10 mouse cellular contexts compared by ENCODE assay signal in the genomic region with DNA sequence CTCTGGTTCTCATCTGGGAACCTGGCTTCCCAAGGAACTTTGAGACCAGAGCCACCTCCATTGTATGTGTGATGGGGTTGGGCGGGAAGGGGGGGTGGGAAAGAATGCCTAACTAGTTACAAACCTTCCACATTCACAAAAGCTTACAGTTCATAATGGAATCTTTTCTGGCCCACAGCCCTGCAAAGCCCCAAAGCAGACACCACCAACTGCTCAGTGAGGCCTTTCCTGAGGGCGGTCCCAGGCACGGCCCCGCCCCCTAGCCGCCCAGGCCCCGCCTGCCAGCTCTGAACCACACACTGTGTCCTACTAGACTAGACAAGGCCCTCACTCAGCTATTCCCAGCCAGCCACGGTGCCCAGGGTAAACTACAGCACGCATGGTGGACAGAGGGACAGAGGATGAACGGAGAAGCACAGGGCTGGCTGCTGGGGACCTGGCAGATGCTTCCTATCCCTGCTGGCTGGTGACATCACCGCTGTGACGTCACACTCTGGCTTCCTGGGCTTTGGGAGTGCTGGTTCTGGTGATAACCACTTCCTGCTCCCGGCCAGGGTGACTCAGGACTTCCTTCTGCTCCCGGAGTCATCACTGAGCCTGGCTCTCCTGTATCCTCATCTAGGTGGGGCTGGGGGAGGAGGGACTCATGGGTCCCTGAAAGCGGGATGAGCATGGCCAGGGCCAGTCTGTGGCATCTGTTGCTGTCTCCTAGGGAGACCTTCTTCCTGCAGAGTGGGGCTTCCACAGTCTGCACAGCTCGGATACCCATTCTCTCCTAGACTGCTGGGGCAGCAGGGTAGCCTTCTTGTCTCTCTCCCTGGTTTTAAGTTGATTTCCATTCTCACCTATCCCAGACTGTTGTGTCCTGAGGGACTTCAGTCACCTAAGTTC. TPM values are rescaled to one million over a fixed set of nuclear protein-coding genes. Genes with fewer than 3 reads are reported as not detected.
DNase-seq lines count a peak whose midpoint lies in the region; ATAC-seq and TF ChIP-seq lines count a peak whose summit lies in the region.
"Not testable (repeated sequence)": the region's sequence is repeated elsewhere in the genome, so short reads cannot be mapped to it uniquely, and the experiment has no call there.
"Had no signal": no experiment of that assay in that cellular context is flagged by ENCODE, and none has a peak within 500 bp of the region (broad histone marks: within the 10 kb centered on the region; RNA-seq: fewer than 3 reads in every experiment).

No protein-coding gene starts in this region.

- TF ChIP-seq CTCF in hindbrain, postnatal 0 days (IDR thresholded peaks at IDR 0.05; ENCODE audit: low read depth); testis, adult 2 months (IDR thresholded peaks at IDR 0.05; ENCODE audit: control insufficient read depth, insufficient read depth, insufficient replicate concordance, low read depth, low read length): not testable (repeated sequence)

- H3K27ac ChIP-seq in embryonic facial prominence, embryonic 15.5 days (replicated peaks) = peak overlapping the region; percentile 71
- H3K27ac ChIP-seq in heart, embryonic 13.5 days (replicated peaks) = peak overlapping the region; percentile 96
- H3K27ac ChIP-seq in hindbrain, postnatal 0 days; limb, embryonic 11.5 days (replicated peaks; ENCODE audit: low read depth, low read length); midbrain, embryonic 16.5 days (ENCODE audit: low read length): not testable (repeated sequence)
- H3K27ac ChIP-seq in lung, embryonic 15.5 days = peak overlapping the region; percentile 95
- peak overlapping the region; percentile 31 for H3K27ac ChIP-seq in testis, adult 2 months (ENCODE audit: control insufficient read depth, insufficient read depth, low read depth, low read length)

- TF ChIP-seq POLR2A in testis, adult 2 months (IDR thresholded peaks at IDR 0.05; ENCODE audit: control insufficient read depth, low read depth, low read length) = not testable (repeated sequence)

- ATAC-seq in embryonic facial prominence, embryonic 15.5 days (ENCODE audit: insufficient number of reproducible peaks, low FRiP score, low TSS enrichment, low read depth) = peak; percentile 35
- peak; percentile 62 for ATAC-seq in heart, embryonic 13.5 days (ENCODE audit: extremely low read depth, insufficient number of reproducible peaks, low FRiP score, low TSS enrichment)
- peak; percentile 54; the same call in 1 of the 2 replicates for ATAC-seq in hindbrain, postnatal 0 days
- ATAC-seq in limb, embryonic 11.5 days (ENCODE audit: insufficient number of reproducible peaks, low FRiP score, low TSS enrichment, low read depth) = 0 out of 2 replicates have a peak, but pooled peaks have one; percentile 22
- peak; percentile 75 for ATAC-seq in lung, embryonic 15.5 days (ENCODE audit: borderline replicate concordance, extremely low read depth, low FRiP score, low TSS enrichment)
- ATAC-seq in midbrain, embryonic 16.5 days = 0 out of 2 replicates have a peak, but pooled peaks have one; percentile 28

- peaks cover 23% of the 10 kb centered on the region for H3K4me1 ChIP-seq in embryonic facial prominence, embryonic 15.5 days
- peaks cover 34% of the 10 kb centered on the region for H3K4me1 ChIP-seq in heart, embryonic 13.5 days
- H3K4me1 ChIP-seq in hindbrain, postnatal 0 days (ENCODE audit: insufficient read depth, low read length); limb, embryonic 11.5 days (ENCODE audit: control insufficient read depth, insufficient read depth, low read length); midbrain, embryonic 16.5 days (ENCODE audit: control insufficient read depth, insufficient read depth, low read length): not testable (repeated sequence)
- H3K4me1 ChIP-seq in lung, embryonic 15.5 days = peaks cover 44% of the 10 kb centered on the region
- peaks cover 12% of the 10 kb centered on the region for H3K4me1 ChIP-seq in testis, adult 2 months (ENCODE audit: control insufficient read depth, insufficient read depth, low read length)

- H3K4me3 ChIP-seq in embryonic facial prominence, embryonic 15.5 days (replicated peaks); heart, embryonic 13.5 days; hindbrain, postnatal 0 days (ENCODE audit: low read length); limb, embryonic 11.5 days (ENCODE audit: low read depth, low read length); lung, embryonic 15.5 days; midbrain, embryonic 16.5 days (ENCODE audit: low read depth, low read length): not testable (repeated sequence)
- H3K4me3 ChIP-seq in testis, adult 2 months (ENCODE audit: control insufficient read depth, low read depth, low read length) = peak overlapping the region; percentile 39; the same call in 1 of the 2 replicates

- not testable (repeated sequence) for H3K4me2 ChIP-seq in embryonic facial prominence, embryonic 15.5 days (replicated peaks); hindbrain, postnatal 0 days (ENCODE audit: low read depth, low read length); limb, embryonic 11.5 days (ENCODE audit: low read depth, severe bottlenecking); midbrain, embryonic 16.5 days (ENCODE audit: low read length)
- H3K4me2 ChIP-seq in heart, embryonic 13.5 days = peak overlapping the region; percentile 51
- peak overlapping the region; percentile 24; the same call in 1 of the 2 replicates for H3K4me2 ChIP-seq in lung, embryonic 15.5 days

- peak; percentile 79 for DNase-seq in NIH3T3 (ENCODE audit: low read depth)
- not testable (repeated sequence) for DNase-seq in hindbrain, postnatal 0 days (ENCODE audit: low spot score); limb, embryonic 11.5 days (ENCODE audit: low spot score)

- WGBS in embryonic facial prominence, embryonic 15.5 days = 57% methylated on average over 12 of the region's 15 CpGs
- 51% methylated on average over 12 of the region's 15 CpGs for WGBS in heart, embryonic 13.5 days
- WGBS in hindbrain, postnatal 0 days = 68% methylated on average over 10 of the region's 15 CpGs
- 66% methylated on average over 8 of the region's 15 CpGs for WGBS in limb, embryonic 11.5 days
- WGBS in lung, embryonic 15.5 days = 34% methylated on average over 13 of the region's 15 CpGs
- 59% methylated on average over 7 of the region's 15 CpGs for WGBS in midbrain, embryonic 16.5 days

- not testable (repeated sequence) for H3K27me3 ChIP-seq in embryonic facial prominence, embryonic 15.5 days; heart, embryonic 13.5 days (replicated peaks); hindbrain, postnatal 0 days (ENCODE audit: insufficient read depth, low read length); limb, embryonic 11.5 days (ENCODE audit: control insufficient read depth, insufficient read depth, low read length); lung, embryonic 15.5 days; midbrain, embryonic 16.5 days (ENCODE audit: control insufficient read depth, insufficient read depth, low read depth, low read length); testis, adult 2 months (ENCODE audit: control insufficient read depth, insufficient read depth, low read length)

- not testable (repeated sequence) for H3K9ac ChIP-seq in embryonic facial prominence, embryonic 15.5 days; hindbrain, postnatal 0 days (replicated peaks; ENCODE audit: low read length); limb, embryonic 11.5 days (ENCODE audit: low read length); lung, embryonic 15.5 days; midbrain, embryonic 16.5 days (ENCODE audit: low read depth, low read length)
- H3K9ac ChIP-seq in heart, embryonic 13.5 days = peak overlapping the region; percentile 58

- H3K9me3 ChIP-seq in embryonic facial prominence, embryonic 15.5 days (replicated peaks); heart, embryonic 13.5 days; hindbrain, postnatal 0 days (ENCODE audit: low read length); limb, embryonic 11.5 days (ENCODE audit: control insufficient read depth, low read length); lung, embryonic 15.5 days; midbrain, embryonic 16.5 days (replicated peaks; ENCODE audit: control insufficient read depth, low read length, poor library complexity, severe bottlenecking): not testable (repeated sequence)

- H3K36me3 ChIP-seq in embryonic facial prominence, embryonic 15.5 days; heart, embryonic 13.5 days; hindbrain, postnatal 0 days (ENCODE audit: insufficient read depth, low read length); limb, embryonic 11.5 days (ENCODE audit: control insufficient read depth, insufficient read depth, low read length); lung, embryonic 15.5 days; midbrain, embryonic 16.5 days (ENCODE audit: control insufficient read depth, insufficient read depth, low read length); testis, adult 2 months (ENCODE audit: control insufficient read depth, insufficient read depth, low read length): not testable (repeated sequence)

RNA-seq across cellular contexts. Expression of a gene that starts 20.8 kb away (rescaled TPM):
- 574 and 621 TPM in 2 replicates for polyA plus RNA-seq in embryonic facial prominence, embryonic 15.5 days (2015; fragmentation: Nextera tagmentation; extraction: Ambion mirVana)
- polyA plus RNA-seq in heart, embryonic 13.5 days (2015; fragmentation: Nextera tagmentation; extraction: Ambion mirVana) = 1,511 and 1,650 TPM in 2 replicates
- 225 and 251 TPM in 2 replicates for total RNA-seq in hindbrain, postnatal 0 days (2014; rRNA removed)
- 1,023 and 1,032 TPM in 2 replicates for polyA plus RNA-seq in hindbrain, postnatal 0 days (2015; fragmentation: Nextera tagmentation; extraction: Ambion mirVana)
- 670 and 686 TPM in 2 replicates for polyA plus RNA-seq in limb, embryonic 11.5 days (2014; fragmentation: Nextera tagmentation; extraction: Ambion mirVana)
- polyA plus RNA-seq in lung, embryonic 15.5 days (2015; fragmentation: Nextera tagmentation; extraction: Ambion mirVana) = 634 and 662 TPM in 2 replicates
- 624 and 659 TPM in 2 replicates for polyA plus RNA-seq in midbrain, embryonic 16.5 days (2015; fragmentation: Nextera tagmentation; extraction: Ambion mirVana)
- 83.3 and 94.8 TPM in 2 replicates for polyA plus RNA-seq in testis, adult 2 months (2012; rRNA removed)

RNA-seq across cellular contexts. Expression of a gene that starts 25.3 kb away (rescaled TPM):
- 0.41 and 0.46 TPM in 2 replicates for polyA plus RNA-seq in embryonic facial prominence, embryonic 15.5 days (2015; fragmentation: Nextera tagmentation; extraction: Ambion mirVana)
- 0.07 and 0.19 TPM in 2 replicates for polyA plus RNA-seq in heart, embryonic 13.5 days (2015; fragmentation: Nextera tagmentation; extraction: Ambion mirVana)
- total RNA-seq in hindbrain, postnatal 0 days (2014; rRNA removed) = 0.07 and 0.68 TPM in 2 replicates
- polyA plus RNA-seq in hindbrain, postnatal 0 days (2015; fragmentation: Nextera tagmentation; extraction: Ambion mirVana) = 0.20 and 0.46 TPM in 2 replicates
- 0.61 and 0.95 TPM in 2 replicates for polyA plus RNA-seq in limb, embryonic 11.5 days (2014; fragmentation: Nextera tagmentation; extraction: Ambion mirVana)
- 0.06 TPM in 1 of 2 replicates, not detected in the other for polyA plus RNA-seq in lung, embryonic 15.5 days (2015; fragmentation: Nextera tagmentation; extraction: Ambion mirVana)
- polyA plus RNA-seq in midbrain, embryonic 16.5 days (2015; fragmentation: Nextera tagmentation; extraction: Ambion mirVana) = 0.29 and 0.39 TPM in 2 replicates
- 48.9 and 54.7 TPM in 2 replicates for polyA plus RNA-seq in testis, adult 2 months (2012; rRNA removed)

RNA-seq across cellular contexts. Expression of a gene that starts 35.1 kb away (rescaled TPM):
- not detected in 2 replicates for polyA plus RNA-seq in embryonic facial prominence, embryonic 15.5 days (2015; fragmentation: Nextera tagmentation; extraction: Ambion mirVana)
- 0.59 and 0.95 TPM in 2 replicates for polyA plus RNA-seq in heart, embryonic 13.5 days (2015; fragmentation: Nextera tagmentation; extraction: Ambion mirVana)
- total RNA-seq in hindbrain, postnatal 0 days (2014; rRNA removed) = 0.73 TPM in 1 of 2 replicates, not detected in the other
- 0.61 TPM in 1 of 2 replicates, not detected in the other for polyA plus RNA-seq in hindbrain, postnatal 0 days (2015; fragmentation: Nextera tagmentation; extraction: Ambion mirVana)
- polyA plus RNA-seq in limb, embryonic 11.5 days (2014; fragmentation: Nextera tagmentation; extraction: Ambion mirVana) = not detected in 2 replicates
- not detected in 2 replicates for polyA plus RNA-seq in lung, embryonic 15.5 days (2015; fragmentation: Nextera tagmentation; extraction: Ambion mirVana)
- not detected in 2 replicates for polyA plus RNA-seq in midbrain, embryonic 16.5 days (2015; fragmentation: Nextera tagmentation; extraction: Ambion mirVana)
- polyA plus RNA-seq in testis, adult 2 months (2012; rRNA removed) = not detected in 2 replicates
- total RNA-seq: adrenal gland, postnatal 36 days; gastrocnemius, postnatal 14 days had no signal

RNA-seq across cellular contexts. Expression of a gene that starts 38.1 kb away (rescaled TPM):
- 12.8 and 16.9 TPM in 2 replicates for polyA plus RNA-seq in embryonic facial prominence, embryonic 15.5 days (2015; fragmentation: Nextera tagmentation; extraction: Ambion mirVana)
- polyA plus RNA-seq in heart, embryonic 13.5 days (2015; fragmentation: Nextera tagmentation; extraction: Ambion mirVana) = 12.4 and 12.5 TPM in 2 replicates
- total RNA-seq in hindbrain, postnatal 0 days (2014; rRNA removed) = 54.5 and 57.4 TPM in 2 replicates
- polyA plus RNA-seq in hindbrain, postnatal 0 days (2015; fragmentation: Nextera tagmentation; extraction: Ambion mirVana) = 31.6 and 36.5 TPM in 2 replicates
- polyA plus RNA-seq in limb, embryonic 11.5 days (2014; fragmentation: Nextera tagmentation; extraction: Ambion mirVana) = 6.5 and 6.6 TPM in 2 replicates
- polyA plus RNA-seq in lung, embryonic 15.5 days (2015; fragmentation: Nextera tagmentation; extraction: Ambion mirVana) = 23.1 and 25.6 TPM in 2 replicates
- 37.9 and 42.9 TPM in 2 replicates for polyA plus RNA-seq in midbrain, embryonic 16.5 days (2015; fragmentation: Nextera tagmentation; extraction: Ambion mirVana)
- polyA plus RNA-seq in testis, adult 2 months (2012; rRNA removed) = 17.1 and 19.1 TPM in 2 replicates

Comparison
In these comparisons a context has a peak if more than half of its experiments do, and no peak if none do; other contexts are left out.
1. ATAC-seq: peak in every context shown above with its lines; median percentile 75 in lung, embryonic 15.5 days; 62 in heart, embryonic 13.5 days; 54 in hindbrain, postnatal 0 days; 35 in embryonic facial prominence, embryonic 15.5 days; 28 in midbrain, embryonic 16.5 days; 22 in limb, embryonic 11.5 days.
2. RNA of a gene that starts 25.3 kb away (polyA plus RNA-seq): 48.9 to 54.7 TPM in testis, adult 2 months; 0.61 to 0.95 TPM in limb, embryonic 11.5 days, 0.20 to 0.46 TPM in hindbrain, postnatal 0 days, 0.41 to 0.46 TPM in embryonic facial prominence, embryonic 15.5 days, 0.29 to 0.39 TPM in midbrain, embryonic 16.5 days, 0.07 to 0.19 TPM in heart, embryonic 13.5 days and 0.06 TPM in lung, embryonic 15.5 days; every median in the first group is over 10 times any median in the second.